Mouse (Mus musculus) small intestine, adult 2 months (tissue): ENCODE data around the gene Nr2f2.

Experiments used
- CTCF ChIP-seq: fragments of 200-500 bp; IDR thresholded peaks from 2 replicates; pipeline ENCODE4 v1.5.1; 2012; ENCODE audit warnings: low read depth, mild to moderate bottlenecking, control low read depth, inconsistent platforms, low read length, moderate library complexity, mixed read lengths; ENCODE audit not compliant: insufficient replicate concordance, insufficient read length; ENCODE audit errors: extremely low read depth
- POLR2A ChIP-seq: fragments of 200-500 bp; IDR thresholded peaks from 2 replicates; pipeline ENCODE4 v1.6.1; 2012; ENCODE audit warnings: low read depth, mild to moderate bottlenecking, control low read depth, inconsistent platforms, low read length, moderate library complexity

DNA sequence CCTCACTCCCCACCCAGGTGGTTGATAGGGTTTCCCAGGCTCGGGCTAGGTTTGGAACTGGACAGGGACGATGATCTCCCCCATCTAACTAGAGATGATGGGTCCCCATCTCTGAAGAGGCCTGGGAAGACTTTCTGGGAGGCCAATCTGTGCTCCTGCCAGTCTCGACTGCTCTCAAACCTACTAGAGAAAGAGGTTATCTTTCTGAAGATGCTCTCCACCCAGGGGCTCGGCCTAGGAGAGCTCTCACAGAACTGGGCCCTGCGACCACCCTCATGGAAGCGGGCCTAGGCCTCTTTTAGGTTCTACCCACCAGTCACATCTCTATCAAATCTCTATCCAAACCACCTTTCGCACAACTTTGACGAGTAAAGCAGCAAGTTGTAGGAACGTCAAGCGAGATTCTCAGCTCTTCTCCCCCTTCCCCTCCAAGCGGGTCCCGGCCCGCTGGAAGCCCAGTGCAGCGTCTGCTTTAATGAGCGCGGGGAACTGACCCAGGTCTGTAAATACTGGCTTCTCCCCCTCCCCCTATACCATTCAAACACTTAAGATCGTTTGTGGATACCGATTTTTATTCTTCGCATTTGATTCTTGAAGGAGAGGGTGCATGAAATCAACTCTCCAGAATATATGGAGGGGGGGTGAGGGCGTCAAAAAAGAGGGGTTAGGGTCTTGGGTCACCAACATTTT, 16.4 kb downstream of the Nr2f2 start:
- TF ChIP-seq POLR2A (no peak), CTCF (no peak)
